Mouse (Mus musculus) limb, embryonic 15.5 days (tissue): Measurements from ENCODE around the gene Spata31d1b. TPM values are rescaled to one million over a fixed set of nuclear protein-coding genes. Genes with fewer than 3 reads are reported as not detected.

Source experiments
- ATAC-seq: fragments of 200-750 bp; cut with Nextera tagmentation; 2 replicates; pipeline ENCODE4 v1.8.0; 2017; ENCODE audit warnings: low read depth, moderate TSS enrichment; ENCODE audit not compliant: insufficient number of reproducible peaks, low FRiP score, low TSS enrichment
- H3K27ac ChIP-seq: fragments of 300-500 bp; sonication (generic); 2 replicates; pipeline ENCODE4 v1.5.1; 2015; ENCODE audit warnings: moderate library complexity, mild to moderate bottlenecking, inconsistent platforms
- H3K27me3 ChIP-seq: fragments of 300-500 bp; sonication (generic); 2 replicates; pipeline ENCODE4 v1.6.1; 2015; ENCODE audit warnings: inconsistent platforms
- H3K36me3 ChIP-seq: fragments of 300-500 bp; sonication (generic); 2 replicates; pipeline ENCODE4 v1.6.1; 2015; ENCODE audit warnings: inconsistent platforms
- H3K4me1 ChIP-seq: fragments of 300-500 bp; sonication (generic); 2 replicates; pipeline ENCODE4 v1.6.1; 2015; ENCODE audit warnings: inconsistent platforms
- H3K4me2 ChIP-seq: fragments of 300-500 bp; sonication (generic); 2 replicates; pipeline ENCODE4 v1.6.1; 2015; ENCODE audit warnings: mild to moderate bottlenecking, inconsistent platforms
- H3K4me3 ChIP-seq: fragments of 300-500 bp; sonication (generic); 2 replicates; pipeline ENCODE4 v1.5.1; 2015; ENCODE audit warnings: mild to moderate bottlenecking, inconsistent platforms
- H3K9ac ChIP-seq: fragments of 300-500 bp; sonication (generic); 2 replicates; pipeline ENCODE4 v1.6.1; 2015; ENCODE audit warnings: inconsistent platforms
- H3K9me3 ChIP-seq: fragments of 300-500 bp; sonication (generic); 2 replicates; pipeline ENCODE4 v1.6.1; 2016; ENCODE audit warnings: inconsistent platforms
- WGBS: fragments of 180-500 bp; shearing (Covaris S2); methylation state at CpG from one replicate; pipeline ENCODE4 v1.1.7; 2015; 5-methylcytosine and 5-hydroxymethylcytosine counted together
- polyA plus RNA-seq: library from polyadenylated mRNA; unstranded; fragments of >200 nt; fragmentation: Nextera tagmentation; extraction: Ambion mirVana; gene quantifications from 2 replicates; pipeline ENCODE4 v1.2.1, GENCODE M21; 2015

Gene Spata31d1b
- polyA plus RNA-seq, 1 experiment from 2014 or later, result not detected

GRCm38 (mm10) chr13:59676316-59677229, 35.5 kb upstream of the Spata31d1b start:
- Histone ChIP-seq H3K4me2 (no peak overlapping the region), H3K9ac (no peak overlapping the region), H3K9me3 (no peaks in the 10 kb centered on the region), H3K36me3 (no peaks in the 10 kb centered on the region), H3K4me1 (peaks cover 13% of the 10 kb centered on the region), H3K4me3 (no peak overlapping the region), H3K27me3 (no peaks in the 10 kb centered on the region), H3K27ac (no peak overlapping the region)
- ATAC-seq, result no peak
- 66% methylated on average over 12 of the region's 12 CpGs for WGBS

GRCm38 (mm10) chr13:59679306-59679705, 32.8 kb upstream of the Spata31d1b start:
- Histone ChIP-seq H3K27me3 (0 out of 2 replicates have a peak, but pooled peaks cover 3% of the 10 kb centered on the region), H3K4me2 (no peak overlapping the region), H3K4me1 (peaks cover 5% of the 10 kb centered on the region), H3K9ac (no peak overlapping the region), H3K4me3 (no peak overlapping the region), H3K36me3 (no peaks in the 10 kb centered on the region), H3K27ac (no peak overlapping the region), H3K9me3 (no peaks in the 10 kb centered on the region)
- WGBS, result 30% methylated on average over 4 of the region's 4 CpGs
- no peak for ATAC-seq

- Histone ChIP-seq H3K9ac (no peak overlapping the region), H3K4me3 (no peak overlapping the region), H3K4me2 (no peak overlapping the region), H3K27me3 (0 out of 2 replicates have a peak, but pooled peaks cover 3% of the 10 kb centered on the region), H3K27ac (no peak overlapping the region), H3K36me3 (no peaks in the 10 kb centered on the region), H3K9me3 (no peaks in the 10 kb centered on the region), H3K4me1 (0 out of 2 replicates have a peak, but pooled peaks cover under 1% of the 10 kb centered on the region)
- WGBS, result 56% methylated on average over 4 of the region's 4 CpGs
- ATAC-seq, result no peak
Measured at GRCm38 (mm10) chr13:59679908-59680307, 32.2 kb upstream of the Spata31d1b start.

- H3K36me3 ChIP-seq, result no peaks in the 10 kb centered on the region
- H3K27me3 ChIP-seq, result 0 out of 2 replicates have a peak, but pooled peaks cover 3% of the 10 kb centered on the region
- no peak overlapping the region for H3K9ac ChIP-seq
- H3K9me3 ChIP-seq, result no peaks in the 10 kb centered on the region
- no peak overlapping the region for H3K27ac ChIP-seq
- H3K4me1 ChIP-seq, result no peaks in the 10 kb centered on the region
- no peak for ATAC-seq
- H3K4me3 ChIP-seq, result no peak overlapping the region
- 24% methylated on average over 7 of the region's 7 CpGs for WGBS
- no peak overlapping the region for H3K4me2 ChIP-seq
Measured at GRCm38 (mm10) chr13:59682629-59683028, 29.5 kb upstream of the Spata31d1b start.

GRCm38 (mm10) chr13:59685236-59685635, 26.8 kb upstream of the Spata31d1b start:
- ATAC-seq, result no peak
- Histone ChIP-seq H3K4me1 (no peaks in the 10 kb centered on the region), H3K4me2 (no peak overlapping the region), H3K9me3 (no peaks in the 10 kb centered on the region), H3K4me3 (no peak overlapping the region), H3K27me3 (0 out of 2 replicates have a peak, but pooled peaks cover 3% of the 10 kb centered on the region), H3K9ac (no peak overlapping the region), H3K27ac (no peak overlapping the region), H3K36me3 (no peaks in the 10 kb centered on the region)
- WGBS, result 83% methylated on average over 3 of the region's 3 CpGs

- no peak for ATAC-seq
- H3K9me3 ChIP-seq, result no peaks in the 10 kb centered on the region
- 71% methylated on average over 13 of the region's 13 CpGs for WGBS
Measured at GRCm38 (mm10) chr13:59688338-59688770, 23.7 kb upstream of the Spata31d1b start.

GRCm38 (mm10) chr13:59689313-59689712, 22.8 kb upstream of the Spata31d1b start:
- Histone ChIP-seq H3K36me3 (no peaks in the 10 kb centered on the region), H3K4me3 (no peak overlapping the region), H3K4me1 (no peaks in the 10 kb centered on the region), H3K27me3 (no peaks in the 10 kb centered on the region), H3K9me3 (no peaks in the 10 kb centered on the region), H3K4me2 (no peak overlapping the region), H3K27ac (no peak overlapping the region), H3K9ac (no peak overlapping the region)
- WGBS, result 85% methylated on average over 9 of the region's 9 CpGs
- ATAC-seq, result no peak

More at GRCm38 (mm10) chr13:59688338-59688770, 23.7 kb upstream of the Spata31d1b start:
- no peak overlapping the region for H3K4me3 ChIP-seq
- no peaks in the 10 kb centered on the region for H3K4me1 ChIP-seq
- no peak overlapping the region for H3K27ac ChIP-seq
- no peaks in the 10 kb centered on the region for H3K27me3 ChIP-seq
- no peak overlapping the region for H3K4me2 ChIP-seq
- no peaks in the 10 kb centered on the region for H3K36me3 ChIP-seq
- H3K9ac ChIP-seq, result no peak overlapping the region

- 93% methylated on average over 3 of the region's 3 CpGs for WGBS
- no peak for ATAC-seq
- Histone ChIP-seq H3K4me2 (no peak overlapping the region), H3K27ac (no peak overlapping the region), H3K27me3 (no peaks in the 10 kb centered on the region), H3K36me3 (no peaks in the 10 kb centered on the region), H3K9ac (no peak overlapping the region), H3K9me3 (no peaks in the 10 kb centered on the region), H3K4me3 (no peak overlapping the region), H3K4me1 (no peaks in the 10 kb centered on the region)
Measured at GRCm38 (mm10) chr13:59689843-59690242, 22.2 kb upstream of the Spata31d1b start.

GRCm38 (mm10) chr13:59690576-59690975, 21.5 kb upstream of the Spata31d1b start:
- Histone ChIP-seq H3K9me3 (no peaks in the 10 kb centered on the region), H3K9ac (no peak overlapping the region), H3K27ac (no peak overlapping the region), H3K4me3 (no peak overlapping the region), H3K4me2 (no peak overlapping the region), H3K36me3 (no peaks in the 10 kb centered on the region), H3K4me1 (no peaks in the 10 kb centered on the region), H3K27me3 (no peaks in the 10 kb centered on the region)
- WGBS, result 77% methylated on average over 7 of the region's 7 CpGs
- no peak for ATAC-seq

- Histone ChIP-seq H3K4me3 (no peak overlapping the region), H3K4me1 (no peaks in the 10 kb centered on the region), H3K27ac (no peak overlapping the region), H3K36me3 (no peaks in the 10 kb centered on the region), H3K4me2 (no peak overlapping the region), H3K27me3 (no peaks in the 10 kb centered on the region), H3K9me3 (no peaks in the 10 kb centered on the region), H3K9ac (no peak overlapping the region)
- WGBS, result 76% methylated on average over 10 of the region's 10 CpGs
- ATAC-seq, result no peak
Measured at GRCm38 (mm10) chr13:59691478-59691877, 20.6 kb upstream of the Spata31d1b start.

GRCm38 (mm10) chr13:59694008-59694407, 18.1 kb upstream of the Spata31d1b start, which contains the start of gene 4921517D22Rik:
Gene 4921517D22Rik (minus strand): TSS chr13:59694108.
- no peaks in the 10 kb centered on the region for H3K27me3 ChIP-seq
- H3K9me3 ChIP-seq, result no peaks in the 10 kb centered on the region
- 82% methylated on average over 3 of the region's 3 CpGs for WGBS
- no peaks in the 10 kb centered on the region for H3K36me3 ChIP-seq
- H3K4me1 ChIP-seq, result no peaks in the 10 kb centered on the region
- no peak within 1 kb of the TSS for H3K4me3 ChIP-seq
- H3K4me2 ChIP-seq, result no peak within 1 kb of the TSS
- no peak within 1 kb of the TSS for H3K27ac ChIP-seq
- no peak for ATAC-seq
- no peak within 1 kb of the TSS for H3K9ac ChIP-seq

GRCm38 (mm10) chr13:59695781-59696180, 16.3 kb upstream of the Spata31d1b start:
- Histone ChIP-seq H3K36me3 (no peaks in the 10 kb centered on the region), H3K9ac (no peak overlapping the region), H3K4me3 (no peak overlapping the region), H3K9me3 (no peaks in the 10 kb centered on the region), H3K27ac (no peak overlapping the region), H3K27me3 (no peaks in the 10 kb centered on the region), H3K4me1 (no peaks in the 10 kb centered on the region), H3K4me2 (no peak overlapping the region)
- no peak for ATAC-seq
- WGBS, result 77% methylated on average over 7 of the region's 7 CpGs
